Mouse (Mus musculus) kidney, adult 9 months (tissue): ENCODE measurements around the gene Cask.

Experiments
- DNase-seq: peaks from one replicate; pipeline ENCODE4 v3.0.0; 2022

The Cask gene

DNA sequence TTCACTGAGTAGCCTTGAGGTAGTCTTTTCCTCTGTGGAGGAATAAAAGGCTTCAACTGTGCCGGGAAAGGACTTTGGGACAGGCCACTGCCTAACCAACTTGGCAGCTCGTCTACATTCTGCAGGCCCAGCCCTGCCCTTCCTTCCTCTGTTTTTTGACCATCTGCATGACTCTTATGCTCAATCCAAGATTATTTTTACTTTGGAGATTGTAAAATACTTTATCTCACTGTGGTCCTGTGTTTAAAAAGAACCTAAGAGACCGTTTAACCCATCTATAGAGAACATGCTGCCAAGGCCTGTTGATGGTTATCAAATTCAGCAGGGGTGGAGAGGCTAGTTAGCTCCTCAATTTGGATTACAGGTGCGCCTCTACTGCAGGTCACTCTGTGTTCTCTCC lies 229.7 kb downstream of the Cask start:
- DNase-seq, result peak; percentile 9

DNA sequence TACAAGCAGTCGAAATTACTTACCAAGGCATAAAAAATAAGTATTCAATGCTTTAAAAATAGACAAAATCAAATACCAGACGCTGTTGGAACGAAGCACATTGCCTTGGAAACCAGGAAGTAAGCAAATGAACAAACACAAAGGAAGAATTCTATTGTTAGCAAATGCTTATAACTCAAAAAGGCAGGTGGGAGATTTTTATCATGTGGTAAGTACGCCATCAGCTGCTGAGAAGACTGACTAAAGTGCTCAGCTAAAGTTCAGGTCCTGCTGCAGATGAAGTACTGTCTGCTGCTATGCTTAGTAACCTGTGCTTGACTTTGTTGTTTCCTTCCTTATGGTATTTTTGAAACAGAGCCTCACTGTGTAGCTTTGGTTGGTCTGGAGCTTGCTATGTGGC lies 232.7 kb downstream of the Cask start:
- peak; percentile 27 for DNase-seq

DNA sequence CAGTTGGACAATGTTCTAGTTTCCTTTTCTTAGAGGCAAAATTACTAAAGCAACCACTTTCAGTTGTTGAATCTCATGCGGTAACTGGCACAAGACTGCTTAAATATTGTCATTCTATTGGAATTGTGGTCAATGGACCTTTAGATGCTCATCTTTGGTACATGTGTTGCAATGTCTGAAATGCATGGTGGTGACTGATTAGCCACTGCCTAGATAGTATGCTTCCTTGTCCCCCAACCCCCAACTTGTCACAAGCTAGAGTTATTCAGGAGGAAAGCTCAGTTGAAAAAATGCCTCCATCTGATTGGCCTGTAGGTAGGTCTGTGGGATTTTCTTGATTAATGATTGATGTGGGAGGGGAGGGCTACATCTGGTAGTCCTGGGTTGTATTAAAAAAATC lies 233.9 kb downstream of the Cask start:
- no peak for DNase-seq

DNA sequence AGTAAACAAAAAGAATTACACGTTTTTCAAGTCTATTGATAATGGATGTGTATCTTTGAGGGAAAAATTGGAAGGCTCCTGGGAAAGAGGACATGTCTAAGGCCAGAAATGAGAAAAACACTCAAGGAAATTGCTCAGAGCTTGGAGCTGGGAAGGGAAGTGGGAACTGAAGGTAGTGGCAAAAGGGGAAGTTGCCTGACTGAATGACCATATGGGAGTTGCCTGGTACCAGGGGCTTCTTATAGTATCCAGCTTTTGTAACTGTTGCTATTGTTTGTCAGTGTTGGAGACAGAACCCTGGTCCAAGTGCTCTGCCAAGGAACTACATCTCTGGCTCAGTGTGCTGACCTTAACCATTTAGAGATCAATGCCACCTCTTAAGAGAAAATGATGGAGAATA lies 234.4 kb downstream of the Cask start:
- no peak for DNase-seq

DNA sequence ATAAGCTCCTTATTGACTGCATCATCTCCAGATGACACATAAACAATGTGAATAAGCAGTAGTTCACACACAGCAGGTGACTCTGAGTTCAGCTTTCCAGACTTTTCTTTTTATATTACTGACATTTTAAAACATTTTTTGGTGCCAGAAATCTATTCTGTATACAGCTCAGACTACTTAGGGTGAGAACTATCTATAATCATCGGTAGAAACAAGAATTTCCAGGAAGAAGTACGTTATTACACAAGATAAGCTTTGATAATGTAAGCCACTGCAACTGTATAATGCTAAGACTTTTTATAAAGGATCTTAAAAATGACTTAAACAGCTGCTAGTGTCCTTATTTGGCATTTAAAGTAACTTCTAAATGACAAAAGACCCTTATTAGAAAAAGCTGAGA lies 239.1 kb downstream of the Cask start:
- DNase-seq, result no peak

DNA sequence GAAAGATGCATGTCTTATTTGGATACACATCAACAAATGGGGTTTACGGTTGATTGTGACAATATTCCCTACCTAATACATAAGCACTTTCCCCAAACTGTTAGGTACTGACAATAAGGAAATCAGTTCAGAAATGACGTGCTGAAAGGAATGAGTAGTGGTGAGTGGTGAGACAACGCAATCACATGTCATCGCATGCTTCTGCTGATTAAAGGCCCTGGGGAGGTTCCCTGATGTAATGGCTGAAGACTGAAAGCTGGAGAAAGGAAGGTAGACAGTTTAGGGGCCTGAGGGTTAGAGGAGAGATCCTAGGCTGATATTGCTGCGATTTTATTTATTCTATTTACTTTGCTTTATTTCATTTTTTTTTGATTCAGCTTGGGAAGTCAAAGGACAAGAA lies 240.1 kb downstream of the Cask start:
- DNase-seq, result no peak

DNA sequence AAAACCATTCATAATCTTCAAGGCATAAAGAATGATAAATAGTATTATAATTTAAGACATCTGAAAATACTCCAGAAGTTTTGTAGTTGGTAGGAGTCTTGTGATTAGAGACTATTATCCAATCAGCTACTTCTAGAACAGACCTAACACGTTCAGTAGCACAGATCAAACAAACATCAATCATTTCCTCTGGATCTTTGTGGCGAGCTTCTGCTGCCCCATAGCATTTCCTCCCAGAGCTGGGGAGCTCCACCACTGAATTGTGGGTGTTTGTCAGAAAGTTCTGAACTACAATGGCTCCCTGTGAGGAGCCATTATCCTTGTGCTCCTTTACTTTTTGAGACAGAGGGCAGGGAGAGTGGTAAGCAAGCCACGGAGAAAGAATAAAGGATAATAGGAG lies 243.4 kb downstream of the Cask start:
- DNase-seq, result no peak

DNA sequence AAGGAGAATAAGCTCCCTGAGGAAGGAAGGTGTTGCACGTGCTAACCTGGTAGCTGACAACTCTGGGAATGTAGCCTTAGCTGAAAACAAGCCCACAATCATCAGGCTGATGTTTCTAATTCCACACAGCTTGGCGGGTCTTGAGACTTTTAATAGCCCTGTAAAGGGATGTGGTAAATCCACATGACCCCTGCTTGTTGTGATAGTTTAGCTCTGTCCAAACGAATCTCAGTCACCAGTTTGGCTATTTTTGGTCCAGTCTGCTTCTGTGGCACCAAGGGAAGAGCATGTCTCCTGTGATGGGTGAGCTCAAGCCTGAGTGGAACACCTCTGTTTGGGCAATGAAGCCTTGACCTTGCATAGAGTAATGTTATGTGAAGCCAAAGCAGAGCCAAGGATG lies 244.4 kb downstream of the Cask start:
- no peak for DNase-seq

DNA sequence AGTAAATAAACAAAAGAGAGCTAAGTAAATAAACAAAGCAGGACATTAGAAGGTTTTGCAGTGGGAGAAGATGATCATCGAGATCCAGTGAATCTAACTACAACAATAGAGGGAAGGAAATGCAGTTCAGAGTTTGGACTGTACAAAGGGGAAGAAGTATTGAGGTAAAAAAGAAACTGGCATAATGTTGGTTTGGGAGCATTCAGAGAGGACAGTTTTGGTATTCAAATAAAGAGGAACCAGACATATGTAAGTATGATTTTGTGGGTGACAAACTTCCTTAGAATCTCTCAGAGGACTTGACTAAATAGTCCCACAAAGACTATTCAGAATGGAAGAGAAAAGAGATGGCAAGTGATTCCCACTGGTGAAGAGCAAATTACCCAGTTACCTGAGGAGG lies 251.2 kb downstream of the Cask start:
- DNase-seq, result no peak

DNA sequence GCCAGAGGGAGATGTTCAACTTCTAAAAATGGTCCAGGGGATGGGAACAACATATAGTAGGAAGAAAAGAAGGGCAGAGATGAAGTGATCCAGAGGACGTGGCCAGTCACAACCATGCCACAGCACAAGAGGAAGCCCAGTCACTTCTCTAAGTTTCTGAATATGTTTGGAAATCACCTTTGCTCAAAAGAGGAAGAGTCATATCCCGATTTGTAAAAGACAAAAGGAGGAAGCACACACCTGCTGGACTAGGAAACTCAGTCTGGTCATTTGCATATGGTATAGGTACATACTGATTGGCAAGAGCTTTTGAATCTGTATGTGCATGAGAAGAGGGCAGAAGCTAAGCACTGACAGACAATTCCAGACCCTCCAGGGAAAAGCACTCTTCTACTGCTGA lies 251.8 kb downstream of the Cask start:
- no peak for DNase-seq

DNA sequence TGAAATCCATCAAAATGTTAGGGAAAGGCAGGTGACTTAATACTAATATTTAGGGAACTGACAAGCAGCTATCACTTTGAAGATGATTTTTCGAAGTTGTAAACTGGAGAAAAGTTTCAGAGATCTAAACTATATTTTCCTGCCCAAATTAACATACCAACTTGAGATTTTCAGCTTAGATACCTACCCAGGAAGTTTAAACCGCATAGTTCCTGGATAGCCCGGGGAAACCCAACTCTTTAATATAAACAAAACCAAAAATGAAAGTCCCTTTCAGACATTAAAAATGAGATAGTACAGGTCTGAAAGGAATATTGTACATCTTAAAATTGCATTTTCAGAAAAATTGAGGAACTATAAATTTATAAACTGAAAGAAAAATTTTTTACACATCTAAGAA lies 273.5 kb downstream of the Cask start:
- DNase-seq, result no peak

DNA sequence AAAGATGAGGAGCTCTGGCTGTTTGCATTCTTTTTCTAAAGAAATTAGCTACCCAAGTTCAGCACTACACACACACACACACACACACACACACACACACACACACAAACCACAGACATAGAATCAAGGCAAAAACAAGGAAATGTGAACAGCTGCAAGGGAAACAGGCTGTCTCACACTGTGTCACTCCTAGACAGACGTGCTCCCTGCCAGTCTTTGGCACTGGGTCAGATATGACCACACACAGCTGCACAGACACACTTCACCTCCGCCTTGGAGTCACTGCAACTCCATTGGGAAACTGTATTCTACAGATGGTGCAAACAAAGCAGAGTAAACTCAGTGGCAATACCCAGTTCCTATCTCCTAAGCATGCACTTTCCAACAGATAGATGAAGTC lies 274.6 kb downstream of the Cask start:
- DNase-seq, result no peak

DNA sequence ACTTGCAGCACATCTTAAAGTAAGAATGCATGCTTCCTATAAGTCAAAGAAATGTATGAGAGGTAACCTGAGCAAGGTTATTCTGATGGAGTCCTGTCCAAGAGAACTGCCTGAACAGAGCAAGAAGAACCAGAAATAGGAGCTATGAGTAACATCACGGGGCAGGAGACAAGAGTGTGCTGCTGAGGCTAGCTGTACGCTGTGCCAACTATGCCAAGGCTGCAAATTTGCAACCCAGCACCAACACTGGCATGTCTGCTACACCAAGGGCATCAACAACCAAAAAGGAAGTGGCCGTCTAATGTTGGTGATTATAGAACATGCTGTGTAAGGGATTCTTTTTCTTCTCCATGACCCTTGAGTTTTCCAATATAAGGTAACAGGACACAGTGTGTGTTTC lies 276.3 kb downstream of the Cask start:
- no peak for DNase-seq

DNA sequence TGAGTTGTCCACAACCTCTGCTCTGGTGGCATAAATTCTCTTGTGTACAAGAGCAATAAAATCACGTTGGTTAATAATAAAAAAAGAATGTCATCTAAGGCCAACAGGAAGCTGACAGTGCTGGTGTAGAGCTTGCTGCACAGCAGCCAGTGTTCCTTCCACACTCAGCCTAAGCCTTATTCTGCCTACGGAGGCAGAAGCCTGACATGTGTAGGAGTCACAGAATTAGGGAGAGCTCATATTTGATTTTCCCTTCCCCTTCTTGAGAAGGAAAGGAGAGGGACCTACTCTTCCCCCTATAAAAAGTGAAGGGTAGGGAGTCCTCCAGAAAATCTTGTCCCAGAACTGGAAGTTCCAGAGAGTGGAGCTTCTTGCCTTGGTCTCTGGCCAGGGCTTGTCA lies 276.9 kb downstream of the Cask start:
- DNase-seq, result peak; percentile 1

DNA sequence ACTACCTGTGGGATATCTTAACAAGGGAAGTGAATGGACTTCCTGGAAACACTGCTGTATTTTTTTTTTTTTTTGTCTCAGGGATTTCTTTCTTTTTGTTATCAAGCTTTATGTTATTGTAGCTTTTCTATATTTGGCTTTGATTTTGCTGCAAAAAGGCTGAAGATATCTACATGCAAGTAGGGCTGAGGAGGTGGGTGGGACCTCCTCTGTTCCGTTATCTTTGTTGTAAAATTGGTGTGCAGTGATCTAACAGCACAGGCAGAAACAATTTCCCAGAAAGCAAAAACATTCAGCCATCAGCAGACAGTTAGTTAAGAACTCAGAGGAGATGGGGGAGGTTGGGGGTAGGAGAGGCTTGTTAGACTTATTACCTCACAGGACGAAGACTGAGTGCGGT lies 296.7 kb downstream of the Cask start:
- DNase-seq, result no peak

DNA sequence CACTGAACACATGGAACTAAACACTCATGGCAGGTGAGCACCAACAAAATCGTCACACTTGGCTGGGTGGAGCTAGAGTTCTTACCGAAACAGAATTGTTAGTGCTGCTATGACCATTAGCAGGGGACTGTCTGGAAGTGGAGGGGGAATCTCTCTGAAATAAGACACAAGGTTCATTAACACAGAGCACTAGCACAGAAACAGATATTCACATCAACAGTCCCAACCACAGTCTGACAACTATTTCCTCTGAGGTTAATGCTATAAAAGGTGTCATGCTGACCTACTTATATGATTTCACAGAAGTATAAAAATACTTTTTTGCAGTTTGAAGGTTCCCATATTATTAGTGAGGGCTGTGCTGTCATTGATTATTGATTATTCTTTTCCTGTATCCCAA lies 298.9 kb downstream of the Cask start:
- no peak for DNase-seq

DNA sequence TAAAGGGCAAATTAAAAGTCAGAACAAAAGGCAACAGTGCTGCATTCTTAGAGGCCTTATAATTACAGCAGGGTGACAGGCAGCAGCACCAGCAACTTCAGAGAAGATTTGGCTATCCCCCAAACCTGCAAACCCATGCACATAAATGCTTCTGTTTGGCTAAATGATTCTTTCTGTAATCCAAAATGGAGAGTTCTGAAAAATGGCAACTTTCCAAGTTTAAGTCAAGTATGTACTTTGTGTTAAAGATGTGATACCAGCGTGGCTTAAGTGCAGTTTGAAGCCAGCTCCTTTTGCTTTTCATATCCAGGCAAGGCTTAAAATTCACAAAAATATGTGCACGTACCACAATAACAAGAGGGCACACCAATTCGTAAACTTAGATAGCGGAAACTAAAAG lies 299.6 kb downstream of the Cask start:
- no peak for DNase-seq

DNA sequence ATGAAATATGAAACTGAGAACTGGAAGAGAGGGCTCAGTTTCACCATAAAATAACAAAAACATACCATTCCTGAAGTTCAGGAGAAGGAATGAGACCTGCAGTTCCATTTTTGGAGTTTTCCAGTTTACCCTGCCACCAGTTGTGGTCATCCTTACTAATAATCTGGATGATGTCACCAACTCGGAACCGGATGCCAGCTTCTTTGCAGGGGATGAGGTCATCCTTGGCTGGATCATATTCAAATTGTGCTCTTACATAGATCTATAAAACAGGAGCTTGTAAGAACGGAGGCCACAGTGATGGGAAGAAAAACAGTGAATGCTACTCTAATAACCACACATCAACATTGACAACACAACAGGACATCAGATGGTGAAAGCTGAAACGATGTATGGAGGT lies 302.1 kb downstream of the Cask start:
- DNase-seq, result no peak

DNA sequence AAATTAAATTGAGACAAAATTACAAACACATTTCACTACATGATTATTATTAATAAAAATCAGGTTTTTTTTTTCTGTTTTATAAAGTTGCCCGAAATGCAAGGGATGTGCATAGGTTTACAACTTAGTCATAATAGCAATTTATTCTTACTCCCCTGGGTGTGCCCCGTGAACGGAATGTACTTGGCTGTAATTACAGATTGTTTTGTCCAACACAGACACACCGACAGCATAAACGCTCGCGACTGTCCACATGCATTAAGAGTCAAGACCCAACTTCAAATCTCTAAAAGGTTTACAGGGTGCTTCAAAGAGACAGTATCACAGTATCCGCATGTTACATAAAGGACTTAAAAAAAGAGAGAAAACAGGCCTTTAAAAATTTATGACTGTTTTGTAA lies 329.9 kb downstream of the Cask start:
- no peak for DNase-seq

DNA sequence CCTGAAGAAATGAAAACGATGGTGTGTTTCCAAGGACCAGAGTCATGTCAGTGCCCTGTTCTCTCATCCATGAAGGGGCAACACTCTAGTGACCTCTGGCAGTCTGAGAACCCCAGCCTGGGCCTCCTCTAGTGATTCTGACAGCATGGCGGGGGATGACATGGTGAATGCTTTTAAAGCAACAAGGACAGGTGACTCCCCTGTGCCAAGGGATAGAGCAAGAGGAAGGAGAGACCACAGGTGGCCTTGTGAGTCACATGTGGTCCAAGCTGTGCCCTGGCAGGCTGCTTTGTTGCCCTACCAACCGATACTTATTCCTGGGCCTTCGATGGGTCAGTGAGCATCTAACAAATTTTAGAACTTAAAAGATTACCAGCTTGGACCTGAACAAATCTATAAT lies 330.6 kb downstream of the Cask start:
- no peak for DNase-seq

DNA sequence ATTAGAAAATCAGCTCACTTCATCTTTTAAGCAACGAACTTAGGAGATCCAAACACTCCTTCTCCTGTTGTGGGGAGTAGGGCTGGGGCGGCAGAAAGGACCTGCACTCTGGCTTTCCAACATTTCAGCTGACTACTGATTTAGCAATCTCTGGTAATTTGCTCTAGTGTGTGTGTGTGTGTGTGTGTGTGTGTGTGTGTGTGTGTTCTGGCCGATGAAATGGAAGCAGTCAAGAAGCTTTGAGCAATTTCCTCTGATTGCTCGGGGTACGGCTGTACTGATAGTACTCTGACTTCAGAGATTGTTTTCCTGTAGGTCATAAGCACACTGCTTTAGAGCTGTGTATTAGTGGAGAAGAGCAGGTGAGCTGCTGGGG lies 331.8 kb downstream of the Cask start:
- DNase-seq, result no peak

DNA sequence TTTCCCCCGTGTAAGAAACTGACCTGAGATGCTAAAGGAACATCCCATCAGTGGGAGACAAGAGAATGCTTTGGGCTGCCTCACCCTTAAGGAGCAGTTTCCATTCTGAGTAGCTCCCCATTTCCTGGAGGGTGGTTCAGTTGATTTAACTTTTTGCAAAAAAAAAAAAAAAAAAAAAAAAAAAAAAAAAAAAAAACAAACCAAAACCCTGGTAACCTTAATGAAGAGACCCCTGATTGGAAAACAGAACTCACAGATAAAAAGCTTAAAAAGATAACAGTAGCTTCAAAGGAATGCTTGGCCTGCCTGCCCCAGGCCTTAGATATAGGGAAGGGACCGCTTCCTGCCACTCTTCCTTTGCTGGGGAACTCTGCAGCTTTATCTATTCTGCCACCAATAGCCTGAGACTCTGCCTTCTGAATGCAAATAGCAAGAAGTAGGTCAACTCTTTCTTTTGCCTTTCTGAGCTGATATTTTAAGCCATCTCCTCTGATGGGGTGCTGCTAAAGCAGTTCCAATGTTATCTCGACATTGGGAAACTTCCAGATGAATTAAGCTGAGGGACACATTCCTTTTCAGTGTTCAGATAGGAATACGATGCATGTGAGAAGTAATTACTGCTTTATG lies 332.3 kb downstream of the Cask start:
- no peak for DNase-seq

DNA sequence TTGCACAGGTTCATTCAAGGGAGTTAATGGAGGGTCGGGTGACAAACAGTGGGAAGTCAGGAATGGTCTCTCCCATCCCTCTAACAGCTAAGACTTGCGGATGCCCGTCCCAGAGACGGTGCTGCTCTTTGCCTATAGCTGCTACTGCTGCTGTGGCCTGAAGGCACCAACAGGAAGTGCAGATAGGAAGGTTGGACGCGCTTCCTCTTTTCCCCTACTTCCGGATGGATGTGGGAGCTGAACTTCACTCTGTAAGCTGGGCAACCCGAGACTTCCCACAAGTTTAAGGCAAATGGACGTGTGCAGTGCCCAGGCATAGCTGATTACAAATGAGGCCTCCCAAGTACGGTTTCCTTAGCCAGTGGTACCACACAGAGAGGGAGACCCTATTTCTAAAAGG lies 333.1 kb downstream of the Cask start:
- DNase-seq, result no peak

DNA sequence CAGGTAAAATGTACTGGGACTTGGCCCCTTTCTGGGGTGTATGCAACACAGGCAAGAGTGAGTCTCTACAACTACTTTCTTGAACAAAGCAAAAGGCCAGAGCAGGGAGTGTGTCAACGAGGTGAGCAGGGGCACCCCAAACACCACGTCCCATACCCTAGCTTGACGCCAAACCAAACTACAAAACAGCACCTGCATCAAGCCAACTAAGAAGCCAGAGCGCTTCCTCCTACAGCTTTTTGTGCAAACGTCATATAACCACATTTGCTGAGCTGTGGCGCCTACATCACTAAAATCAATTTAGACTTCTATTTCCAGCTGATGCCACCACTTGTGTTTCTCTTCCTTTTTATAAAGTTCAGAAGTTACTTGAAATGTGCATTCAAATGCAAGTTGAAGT lies 334.7 kb downstream of the Cask start:
- DNase-seq, result no peak

DNA sequence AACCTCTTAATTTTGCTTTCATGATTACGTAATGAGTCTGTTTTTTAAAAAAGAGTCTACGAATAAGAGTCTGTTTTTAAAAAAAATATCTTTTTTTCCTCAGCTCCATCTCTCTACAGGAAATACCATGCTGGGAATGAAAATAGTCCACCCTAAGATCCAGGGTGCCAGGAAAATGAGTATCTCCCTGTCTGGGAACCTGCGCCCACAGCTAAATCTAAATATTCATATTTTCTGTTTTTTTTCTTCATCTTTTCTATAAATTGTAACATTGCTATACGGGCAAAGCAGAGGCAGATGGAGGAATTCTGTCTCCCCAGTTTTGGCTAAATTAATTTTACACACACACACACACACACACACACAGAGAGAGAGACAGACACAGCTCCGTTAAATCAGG lies 337.3 kb downstream of the Cask start:
- DNase-seq, result no peak

DNA sequence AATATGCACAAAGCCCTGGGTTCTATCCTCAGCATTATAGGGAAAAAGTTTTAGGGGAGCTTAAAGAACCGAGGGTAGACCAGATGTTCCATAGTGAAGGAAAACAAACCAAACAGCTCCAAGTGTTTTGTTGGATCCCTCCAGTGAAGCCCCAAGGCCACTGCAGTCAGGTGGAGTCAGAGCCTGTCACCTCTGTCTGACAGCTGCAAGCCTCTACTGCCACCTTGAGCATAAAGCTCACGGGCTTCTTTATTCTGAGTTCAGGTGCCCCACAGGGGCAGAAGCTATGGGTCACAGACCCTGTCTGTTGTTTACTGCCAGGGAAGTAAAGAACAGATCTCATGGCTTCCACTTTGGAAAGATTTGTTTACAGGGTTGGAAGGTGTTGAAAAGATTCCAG lies 338.0 kb downstream of the Cask start:
- peak; percentile 10 for DNase-seq
